Mouse (Mus musculus) E14TG2a.4 (cell line): ENCODE results near the gene Aff4.
"Not testable (repeated sequence)": the region's sequence is repeated elsewhere in the genome, so short reads cannot be mapped to it uniquely, and the experiment has no call there.

Experiments
- CTCF ChIP-seq: conservative IDR thresholded peaks from 2 replicates; pipeline ENCODE4 v1.5.1; 2014; ENCODE audit warnings: low read length
- NANOG ChIP-seq: IDR thresholded peaks from 2 replicates; pipeline ENCODE4 v1.6.1; 2014; ENCODE audit warnings: borderline replicate concordance, low read length, mixed read lengths
- POU5F1 ChIP-seq: IDR thresholded peaks from 2 replicates; pipeline ENCODE4 v1.6.1; 2014; ENCODE audit warnings: low read length, borderline replicate concordance

GRCm38 (mm10) chr11:53319867-53320266 is 30.8 kb upstream of the Aff4 start:
- TF ChIP-seq CTCF, POU5F1, NANOG: not testable (repeated sequence)
